Mouse (Mus musculus): Measurements from ENCODE around the gene Nup93.

Gene Nup93

DNA sequence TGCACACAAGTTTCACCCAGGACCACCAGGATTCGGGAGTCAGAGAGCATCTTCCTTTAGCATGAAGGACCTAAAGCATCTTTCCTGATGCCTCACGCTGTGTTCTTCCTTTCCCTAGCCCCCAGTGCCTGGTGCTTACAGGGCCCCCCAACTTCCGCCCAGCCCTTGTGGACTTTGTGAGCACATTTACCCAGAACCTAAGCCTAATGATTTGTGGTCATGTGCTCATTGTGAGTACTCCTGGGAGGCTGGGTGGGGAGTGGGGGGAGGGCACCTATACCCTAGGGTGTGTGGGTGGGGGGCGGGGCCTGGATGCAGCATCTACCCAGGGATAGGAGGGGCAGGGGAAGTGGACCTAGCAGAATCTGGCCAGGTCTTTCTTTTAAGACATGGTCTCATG lies 131.3 kb downstream of the Nup93 start:
- in situ Hi-C loops (cut with MboI; ENCODE audit: unreplicated experiment in 2 of 2): loop anchor here (5.0 kb wide), 1 partner anchor 37 kb away; no protein-coding TSS in a partner anchor

DNA sequence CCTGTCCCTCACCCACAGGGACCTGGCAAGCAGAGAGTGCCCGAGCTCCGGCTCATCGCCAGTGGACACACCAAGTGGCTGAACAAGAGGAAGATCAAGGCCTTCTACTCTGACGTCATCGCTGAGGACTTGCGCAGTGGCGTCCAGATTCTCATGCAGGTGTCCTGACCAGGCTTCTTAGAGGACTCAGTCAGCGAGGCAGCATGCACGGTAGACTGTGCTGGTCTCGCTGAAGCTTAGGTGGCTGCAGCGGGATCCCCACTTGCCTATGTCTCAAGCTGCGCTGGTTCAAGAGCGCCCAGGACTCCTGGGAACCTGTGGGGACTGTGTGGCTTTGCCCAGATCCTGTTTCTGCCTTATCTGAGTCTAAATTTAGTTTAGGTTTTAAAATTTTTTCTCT lies 131.9 kb downstream of the Nup93 start:
- in situ Hi-C loops (cut with MboI; ENCODE audit: unreplicated experiment in 2 of 2): loop anchor here (5.0 kb wide), 1 partner anchor 36 kb away; no protein-coding TSS in a partner anchor

DNA sequence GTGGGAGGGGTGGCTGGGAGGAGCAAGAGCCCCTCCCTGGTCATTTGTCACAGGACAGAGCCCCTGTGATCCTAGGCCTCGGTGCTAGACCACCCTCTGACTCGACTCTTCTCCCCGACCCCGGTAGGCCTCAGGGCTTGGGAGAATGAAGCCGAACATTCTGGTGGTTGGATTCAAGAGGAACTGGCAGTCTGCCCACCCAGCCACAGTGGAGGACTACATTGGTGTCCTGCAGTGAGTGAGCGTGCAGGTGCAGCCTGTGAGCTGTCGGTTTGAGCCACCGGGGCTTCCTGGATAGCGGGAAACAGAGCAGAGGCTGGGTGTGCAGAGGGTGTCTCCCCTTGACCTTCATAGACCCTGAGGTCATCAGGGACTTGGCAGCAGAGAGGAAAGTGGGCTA lies 134.1 kb downstream of the Nup93 start:
- in situ Hi-C loops (cut with MboI; ENCODE audit: unreplicated experiment in 2 of 2): loop anchor here (5.0 kb wide), 1 partner anchor 34 kb away; no protein-coding TSS in a partner anchor

DNA sequence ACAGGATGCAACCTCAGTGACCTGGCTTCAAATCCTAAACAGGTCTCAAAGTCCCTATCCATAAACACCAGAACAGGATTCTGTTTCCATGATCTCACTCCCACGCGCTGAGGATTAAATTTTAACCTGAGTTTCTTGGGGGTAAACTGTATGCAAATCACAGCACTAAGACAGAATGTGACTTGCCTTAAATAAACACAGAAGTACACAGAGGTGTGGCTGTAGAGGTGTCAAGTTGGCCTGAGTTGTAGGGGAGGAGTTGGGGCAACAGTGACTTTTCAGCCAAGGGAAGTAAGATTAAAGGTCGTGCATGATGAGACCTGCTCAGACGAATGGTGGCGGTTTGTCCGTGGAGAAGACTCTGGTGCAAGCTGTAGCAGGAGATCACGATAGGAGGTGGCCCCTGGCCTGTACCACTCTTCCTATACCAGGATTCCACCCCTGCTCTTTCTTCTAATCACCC lies 139.7 kb downstream of the Nup93 start:
- in situ Hi-C loops (cut with MboI; ENCODE audit: unreplicated experiment in 2 of 2): loop anchor here in 1 of 2 experiments (10.0 kb wide), 1 partner anchor 691 kb away; no protein-coding TSS in a partner anchor

DNA sequence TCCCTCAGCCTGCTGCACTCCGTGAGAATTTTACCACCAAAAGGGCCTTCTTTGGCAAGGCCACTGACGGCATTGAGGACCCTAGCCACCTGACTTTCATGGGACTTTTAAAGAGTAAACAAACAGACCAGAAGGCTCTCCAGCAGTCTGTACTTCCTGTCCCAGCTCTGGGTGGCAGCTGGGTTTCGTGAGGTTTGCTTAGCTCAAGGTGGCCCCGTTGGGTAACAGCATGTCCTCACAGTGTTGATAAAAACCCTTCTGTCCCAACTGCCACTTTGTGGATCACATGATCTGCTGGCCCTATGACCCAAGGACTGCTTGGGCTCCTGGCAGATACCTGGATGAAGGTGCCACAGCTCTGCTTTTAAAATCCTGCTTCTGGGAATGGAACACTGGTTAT lies 140.2 kb downstream of the Nup93 start:
- in situ Hi-C loops (cut with MboI; ENCODE audit: unreplicated experiment in 2 of 2): loop anchor here in 1 of 2 experiments (10.0 kb wide), 1 partner anchor 690 kb away; no protein-coding TSS in a partner anchor

DNA sequence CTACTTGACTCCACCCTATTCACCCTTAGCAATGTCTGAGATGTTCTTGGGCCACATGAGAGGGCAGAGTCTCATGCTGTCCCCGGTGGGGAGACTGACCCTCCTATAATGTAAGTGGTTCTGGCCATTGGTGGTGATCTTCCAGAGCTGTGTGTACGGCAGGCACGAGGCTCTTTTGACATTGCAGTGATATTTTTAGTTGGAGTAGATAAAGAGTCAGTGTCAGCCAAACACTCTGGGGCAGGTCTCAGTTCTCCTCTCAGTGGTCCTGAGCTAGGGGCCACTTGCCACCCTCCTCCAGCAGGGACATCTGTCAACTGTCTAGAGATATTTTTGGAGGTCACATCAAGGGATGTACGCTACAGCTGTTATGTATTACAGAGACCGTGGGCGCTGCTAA lies 142.9 kb downstream of the Nup93 start:
- in situ Hi-C loops (cut with MboI; ENCODE audit: unreplicated experiment in 2 of 2): loop anchor here in 1 of 2 experiments (10.0 kb wide), 1 partner anchor 688 kb away; no protein-coding TSS in a partner anchor

DNA sequence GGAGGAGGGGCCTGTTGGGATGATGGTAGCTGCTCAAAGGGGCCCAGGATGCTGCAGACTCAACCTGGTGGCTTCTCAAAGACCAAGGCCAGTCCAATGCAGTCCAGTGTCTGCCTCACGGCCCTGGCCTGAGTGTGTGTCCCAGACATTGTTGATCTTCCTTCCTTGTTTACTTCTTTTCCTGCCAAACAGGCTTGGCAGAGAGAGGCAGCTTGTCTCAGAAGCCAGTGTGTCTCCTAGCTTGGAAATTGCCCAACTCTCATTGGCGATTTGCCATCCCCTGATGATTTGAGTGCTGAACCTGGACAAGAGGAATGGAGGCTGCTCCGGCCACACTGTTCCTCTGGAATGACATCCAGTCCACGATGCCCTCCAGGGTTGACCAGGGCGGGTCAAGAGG lies 144.2 kb downstream of the Nup93 start:
- in situ Hi-C loops (cut with MboI; ENCODE audit: unreplicated experiment in 2 of 2): loop anchor here in 1 of 2 experiments (10.0 kb wide), 1 partner anchor 686 kb away; no protein-coding TSS in a partner anchor

DNA sequence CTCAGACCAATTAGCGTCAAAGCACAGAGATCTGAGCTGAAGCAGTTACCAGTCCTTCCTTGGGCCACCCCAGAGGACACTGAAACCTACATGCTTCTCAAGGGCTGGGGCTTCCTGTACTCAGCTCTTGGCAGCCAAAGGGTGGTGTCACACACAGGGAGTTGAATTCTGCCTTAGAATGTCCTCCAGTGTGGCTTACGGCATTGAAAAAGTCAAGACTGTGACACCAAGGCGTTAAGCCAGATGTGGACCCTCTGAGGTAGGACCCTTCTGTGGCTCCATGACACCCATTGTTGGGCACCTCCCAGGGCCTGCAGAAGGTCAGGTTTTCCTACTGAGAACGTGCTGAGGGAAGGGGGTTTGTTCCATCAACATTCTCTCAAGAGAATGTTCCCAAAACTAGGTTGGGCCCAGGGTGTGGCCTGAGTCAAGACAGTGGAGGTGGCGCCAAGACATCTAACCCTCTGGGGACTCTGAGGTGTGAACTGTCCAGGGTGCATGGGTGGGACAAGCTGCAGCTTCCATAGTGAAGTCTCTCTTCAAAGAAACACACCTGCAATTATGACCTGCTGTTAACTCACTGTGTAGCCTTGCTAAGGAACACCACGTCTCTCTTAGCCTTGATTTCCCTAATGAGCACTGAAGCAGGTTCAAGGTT lies 147.5 kb downstream of the Nup93 start:
- in situ Hi-C loops (cut with MboI; ENCODE audit: unreplicated experiment in 2 of 2): no loop called here

DNA sequence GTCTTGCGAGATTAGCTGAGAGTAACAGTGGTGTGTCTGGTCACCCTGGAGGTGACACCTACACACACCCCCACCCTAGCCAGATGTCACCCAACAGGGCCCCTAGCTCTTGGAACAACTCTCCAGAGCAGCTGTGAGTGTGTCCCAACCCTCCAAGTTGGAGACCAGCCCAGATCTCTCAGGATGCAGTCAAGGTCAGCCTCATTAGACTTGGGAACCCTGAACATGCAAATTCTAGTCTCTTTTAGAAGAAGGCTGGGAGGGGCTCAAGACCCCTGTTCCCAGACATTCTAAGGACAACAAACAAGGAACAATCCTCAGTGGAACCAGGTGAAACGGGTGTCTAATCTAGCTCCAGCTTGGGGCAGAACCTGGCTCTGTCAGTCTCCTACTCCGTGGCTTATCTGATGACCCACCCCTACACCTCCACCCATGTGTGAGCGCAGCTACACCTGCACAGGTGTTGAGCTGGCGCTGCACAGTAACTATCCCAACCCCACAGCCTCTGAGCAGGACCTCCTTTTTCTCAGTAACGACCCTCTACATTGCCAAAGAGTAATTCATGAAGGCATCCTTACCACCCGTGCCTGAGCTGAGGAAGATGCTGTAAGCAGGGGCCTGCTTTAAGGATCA lies 148.4 kb downstream of the Nup93 start:
- in situ Hi-C loops (cut with MboI; ENCODE audit: unreplicated experiment in 2 of 2): no loop called here

DNA sequence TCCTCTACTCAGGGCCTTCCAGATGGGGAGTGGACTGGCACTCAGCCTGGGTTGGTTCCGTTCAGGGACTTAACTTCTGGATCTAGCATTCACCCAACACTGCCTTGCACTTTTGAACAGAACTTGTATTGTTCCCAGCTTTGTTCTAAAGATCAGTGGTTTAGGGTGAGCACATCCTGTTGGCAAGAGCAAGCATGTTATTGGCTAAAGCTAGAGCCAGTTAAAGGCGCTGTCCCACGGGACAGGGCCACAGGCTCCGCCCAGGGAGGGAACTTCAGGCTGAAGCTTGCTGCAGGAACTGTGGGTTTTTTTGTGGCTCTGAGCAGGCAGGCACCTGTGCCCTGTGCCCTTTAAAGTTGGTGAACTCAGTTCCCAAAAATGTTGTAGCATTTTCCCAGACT lies 148.9 kb downstream of the Nup93 start:
- in situ Hi-C loops (cut with MboI; ENCODE audit: unreplicated experiment in 2 of 2): no loop called here

DNA sequence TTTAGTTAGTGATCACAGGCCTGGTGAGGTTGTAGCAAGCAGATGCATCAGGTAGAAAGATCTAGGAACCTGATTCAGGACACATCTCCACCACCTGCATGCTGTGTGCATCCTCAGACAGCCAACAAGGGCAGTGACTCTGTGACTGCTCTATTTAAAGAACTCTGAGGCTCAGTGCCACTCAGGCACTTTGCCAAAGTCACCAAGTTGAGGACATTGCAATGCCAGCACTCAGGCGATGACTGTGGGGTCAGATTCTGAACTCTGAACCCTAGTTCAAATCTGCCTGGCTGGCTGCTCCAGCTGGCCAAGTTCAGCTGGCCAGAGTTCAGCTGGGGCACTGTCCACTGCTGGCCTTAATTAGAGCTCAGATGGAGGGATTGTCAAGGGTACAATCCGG lies 149.5 kb downstream of the Nup93 start:
- in situ Hi-C loops (cut with MboI; ENCODE audit: unreplicated experiment in 2 of 2): no loop called here

DNA sequence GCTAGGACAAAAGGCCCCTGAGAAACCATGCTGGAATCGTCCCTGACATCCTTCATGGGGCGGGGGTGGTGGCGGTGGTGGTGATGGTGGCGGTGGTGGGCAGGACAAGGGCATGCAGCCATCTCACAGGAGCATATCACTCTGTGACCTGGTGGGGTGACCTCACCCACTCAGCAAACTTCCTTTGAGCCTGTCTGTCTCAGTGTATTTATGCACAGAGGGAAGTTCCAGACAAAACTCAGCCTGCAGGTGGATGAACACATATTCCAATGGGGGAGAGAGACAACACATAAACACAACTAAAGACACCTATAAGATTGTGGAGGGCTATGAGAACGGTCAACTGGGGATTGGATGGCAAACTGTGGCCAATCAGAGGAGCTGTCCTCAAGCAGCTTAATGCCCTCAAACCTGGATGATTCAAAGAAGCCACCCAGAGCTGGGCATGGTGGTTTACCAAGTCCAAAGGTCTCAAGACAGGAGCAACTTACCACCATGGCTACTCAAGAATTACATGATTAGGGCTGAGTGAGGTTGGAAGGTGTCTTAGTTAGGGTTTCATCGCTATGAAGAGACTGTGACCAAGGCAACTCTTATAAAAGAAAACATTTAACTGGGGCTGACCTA lies 150.4 kb downstream of the Nup93 start:
- in situ Hi-C loops (cut with MboI; ENCODE audit: unreplicated experiment in 2 of 2): no loop called here

DNA sequence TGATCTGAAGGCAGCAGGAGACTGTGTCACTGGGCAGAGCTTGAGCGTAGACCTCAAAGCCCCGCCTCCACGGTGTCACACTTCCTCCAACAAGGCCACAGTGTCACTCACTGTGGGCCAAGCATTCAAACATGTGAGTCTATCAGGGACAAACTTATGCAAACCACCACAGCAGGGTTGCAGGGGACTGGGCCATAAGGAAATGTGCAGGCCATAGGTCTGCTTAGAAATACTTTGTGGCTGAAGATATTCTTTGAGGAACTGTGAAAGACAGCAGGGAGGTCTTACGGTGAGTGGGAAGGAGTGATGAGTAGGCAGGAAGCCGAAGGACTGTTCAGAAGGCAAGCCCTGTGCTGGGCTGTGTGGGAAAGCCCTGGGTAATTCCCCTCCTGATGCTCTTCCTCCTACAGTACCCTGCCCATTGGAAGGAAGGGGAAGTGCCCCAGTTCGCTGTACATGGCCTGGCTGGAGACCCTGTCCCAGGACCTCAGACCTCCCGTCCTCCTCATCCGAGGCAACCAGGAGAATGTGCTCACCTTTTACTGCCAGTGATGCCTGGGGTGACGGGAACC lies 151.1 kb downstream of the Nup93 start:
- in situ Hi-C loops (cut with MboI; ENCODE audit: unreplicated experiment in 2 of 2): no loop called here

All from v-Abl transformed pro-B cells (cell line).